Mouse (Mus musculus): ENCODE data around the gene Lias. TPM values are rescaled to one million over a fixed set of nuclear protein-coding genes. Genes with fewer than 3 reads are reported as not detected.
A peak's percentile ranks its signal among the peaks of the same experiment; 100 is the strongest.

Lias gene
- 34.4 to 51.5 TPM (median 37.0 TPM) in 3 replicates for total RNA-seq (2017)

GRCm38 (mm10) chr5:65390648-65391644, at the start of gene Lias, which contains the start of gene Rpl9:
Lias (plus strand) TSS chr5:65391497.
Rpl9 (minus strand) TSS chr5:65391444.
- ATAC-seq (replicated peaks; ENCODE audit: insufficient number of reproducible peaks, low FRiP score, low TSS enrichment, poor library complexity, severe bottlenecking) = peak; percentile 98

GRCm38 (mm10) chr5:65348168-65348567, 43.1 kb upstream of the Lias start, which contains the start of gene Klb:
Klb (plus strand) TSS chr5:65348314.
- ATAC-seq (replicated peaks; ENCODE audit: insufficient number of reproducible peaks, low FRiP score, low TSS enrichment, poor library complexity, severe bottlenecking) = no peak

DNA sequence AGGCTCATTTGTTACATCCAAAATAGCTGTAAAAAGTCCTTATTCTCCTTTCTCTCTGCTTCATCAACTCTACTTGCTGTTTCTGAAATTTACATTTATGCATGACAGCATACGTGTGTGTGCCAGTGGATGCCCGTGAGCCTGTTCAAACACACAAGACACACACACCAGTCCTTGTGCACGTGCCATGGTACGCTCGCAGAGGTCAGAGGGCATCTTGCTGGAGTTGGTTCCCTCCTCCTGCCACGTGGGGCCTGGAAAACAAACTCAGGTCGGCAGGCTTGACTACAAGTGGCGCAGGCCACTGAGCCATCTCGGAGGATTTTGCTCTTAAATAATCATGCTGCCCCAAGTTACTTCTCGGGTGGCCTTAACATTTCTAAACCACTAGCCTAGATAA, 40.8 kb upstream of the Lias start:
- ATAC-seq (replicated peaks; ENCODE audit: insufficient number of reproducible peaks, low FRiP score, low TSS enrichment, poor library complexity, severe bottlenecking) = no peak

- no peak for ATAC-seq (replicated peaks; ENCODE audit: insufficient number of reproducible peaks, low FRiP score, low TSS enrichment, poor library complexity, severe bottlenecking)
Measured at GRCm38 (mm10) chr5:65354097-65354496, 37.2 kb upstream of the Lias start.

DNA sequence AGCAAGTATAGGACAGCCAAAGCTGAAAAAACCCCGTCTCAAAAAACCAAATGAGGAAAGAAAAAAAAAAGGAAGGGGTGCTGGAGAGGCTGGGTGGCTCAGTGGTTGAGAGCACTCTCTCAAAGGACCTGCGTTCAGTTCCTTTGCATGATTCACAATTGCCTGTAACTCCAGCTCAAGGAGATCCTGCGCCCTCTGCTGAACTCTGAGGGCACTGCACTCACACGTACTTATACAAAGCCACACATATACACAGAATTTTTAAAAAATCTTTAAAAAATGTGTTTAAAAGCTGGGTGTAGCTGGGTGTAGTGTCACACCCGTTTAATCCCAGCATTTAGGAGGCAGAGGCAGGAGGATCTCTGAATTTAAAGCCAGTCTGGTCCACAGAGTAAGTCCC, 36.3 kb upstream of the Lias start:
- ATAC-seq (replicated peaks; ENCODE audit: insufficient number of reproducible peaks, low FRiP score, low TSS enrichment, poor library complexity, severe bottlenecking) = no peak

- ATAC-seq (replicated peaks; ENCODE audit: insufficient number of reproducible peaks, low FRiP score, low TSS enrichment, poor library complexity, severe bottlenecking) = 0 out of 2 replicates have a peak, but pooled peaks have one; percentile 43
Measured at GRCm38 (mm10) chr5:65356851-65357250, 34.4 kb upstream of the Lias start.

- no peak for ATAC-seq (replicated peaks; ENCODE audit: insufficient number of reproducible peaks, low FRiP score, low TSS enrichment, poor library complexity, severe bottlenecking)
Measured at GRCm38 (mm10) chr5:65357771-65358170, 33.5 kb upstream of the Lias start.

DNA sequence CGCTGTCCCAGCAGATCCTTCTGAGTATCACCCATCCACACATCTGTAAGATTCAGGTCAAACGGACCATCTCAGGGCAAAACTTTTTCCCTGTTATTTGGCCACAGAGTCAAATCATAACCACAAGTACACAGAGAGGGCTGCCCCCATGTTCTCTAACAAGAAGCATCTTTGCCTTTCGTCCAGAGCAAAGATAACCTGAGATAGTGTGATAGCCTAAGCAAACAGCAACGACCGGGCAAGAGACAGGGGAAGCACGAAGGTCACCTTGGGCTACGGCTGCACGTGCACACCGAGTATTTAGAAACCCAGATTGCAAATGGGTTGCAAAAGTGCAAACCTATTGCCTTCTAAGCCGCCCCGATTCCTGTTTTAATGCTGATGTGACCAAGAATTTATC, 23.5 kb upstream of the Lias start:
- no peak for ATAC-seq (replicated peaks; ENCODE audit: insufficient number of reproducible peaks, low FRiP score, low TSS enrichment, poor library complexity, severe bottlenecking)

DNA sequence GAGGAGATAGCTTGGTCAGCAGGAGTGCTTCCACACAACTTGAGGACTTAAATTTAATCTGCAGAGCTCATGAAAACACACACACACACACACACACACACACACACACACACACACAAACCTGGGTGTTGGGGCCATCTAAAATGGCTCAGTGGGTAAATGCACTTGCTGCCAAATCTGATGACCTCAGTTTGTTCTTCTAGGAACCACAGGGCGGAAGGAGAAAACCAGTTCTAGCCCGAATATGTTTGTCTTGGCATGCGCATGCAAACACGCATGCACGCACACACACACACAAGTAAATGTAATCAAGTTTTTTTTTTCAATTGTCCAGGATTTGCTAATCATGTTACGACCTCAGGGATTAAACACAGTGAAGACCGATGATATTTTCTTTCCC, 19.7 kb upstream of the Lias start:
- ATAC-seq (replicated peaks; ENCODE audit: insufficient number of reproducible peaks, low FRiP score, low TSS enrichment, poor library complexity, severe bottlenecking) = no peak

GRCm38 (mm10) chr5:65374746-65375145, 16.6 kb upstream of the Lias start:
- no peak for ATAC-seq (replicated peaks; ENCODE audit: insufficient number of reproducible peaks, low FRiP score, low TSS enrichment, poor library complexity, severe bottlenecking)

GRCm38 (mm10) chr5:65385704-65386103, 5.6 kb upstream of the Lias start:
- no peak for ATAC-seq (replicated peaks; ENCODE audit: insufficient number of reproducible peaks, low FRiP score, low TSS enrichment, poor library complexity, severe bottlenecking)

DNA sequence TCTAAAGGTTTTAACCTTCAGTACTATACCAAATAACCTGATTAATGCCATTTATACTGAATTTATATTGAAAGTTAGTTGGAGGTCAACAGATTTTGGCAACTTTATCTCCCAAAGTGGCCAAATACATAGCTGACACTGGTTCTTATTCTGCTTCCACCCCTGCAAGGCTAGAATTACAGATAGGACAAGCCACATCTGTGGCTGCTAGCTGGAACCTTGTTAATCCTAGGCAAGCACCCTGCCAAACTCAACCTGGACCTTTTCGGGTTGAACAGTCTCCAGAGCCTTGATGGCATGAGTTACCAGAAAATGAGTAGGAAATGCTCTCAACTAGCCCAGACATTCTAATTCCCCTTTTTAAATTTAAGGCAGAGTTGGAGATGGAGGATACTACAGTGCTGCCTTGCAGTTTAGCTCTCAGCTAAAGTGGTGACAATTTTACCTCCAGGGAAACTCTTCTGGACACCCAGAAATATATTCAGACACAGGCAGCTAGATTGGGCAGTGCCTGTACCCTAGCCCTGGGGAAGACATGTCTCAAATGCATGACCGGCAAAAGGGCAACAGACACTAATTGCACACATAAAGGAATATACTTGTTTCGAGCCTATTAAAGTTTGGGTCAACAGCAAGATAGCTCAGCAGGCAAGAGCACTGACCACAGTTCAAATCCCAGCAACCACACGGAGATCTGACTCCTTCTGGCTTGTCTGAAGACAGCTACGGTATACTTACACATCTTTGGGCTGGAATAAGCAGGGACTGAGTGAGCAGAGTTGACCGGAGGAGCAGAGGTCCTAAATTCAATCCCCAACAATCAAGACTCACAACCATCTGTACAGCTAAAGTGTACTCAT, 4.1 kb upstream of the Lias start:
- ATAC-seq (replicated peaks; ENCODE audit: insufficient number of reproducible peaks, low FRiP score, low TSS enrichment, poor library complexity, severe bottlenecking) = no peak

DNA sequence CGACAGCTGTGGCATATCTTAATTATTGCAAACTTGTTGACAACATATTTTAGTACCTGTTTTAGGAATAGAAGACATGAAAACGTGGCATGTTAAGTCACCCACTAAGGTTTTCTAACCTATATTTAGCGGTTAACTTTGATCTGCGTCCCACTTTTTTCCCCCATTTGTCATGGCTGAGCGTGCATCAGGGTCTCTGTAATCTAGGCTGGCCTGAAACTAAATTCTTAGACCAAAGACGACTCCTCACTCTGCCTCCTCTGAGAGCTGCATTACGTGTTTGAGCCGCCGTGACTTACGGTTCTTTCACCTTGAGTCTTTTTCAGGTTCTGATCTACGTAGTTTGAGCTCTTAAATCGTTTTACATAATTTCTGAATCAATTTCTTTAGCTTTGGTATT, 456 bp downstream of the Lias start:
- no peak for ATAC-seq (replicated peaks; ENCODE audit: insufficient number of reproducible peaks, low FRiP score, low TSS enrichment, poor library complexity, severe bottlenecking)

- no peak for ATAC-seq (replicated peaks; ENCODE audit: insufficient number of reproducible peaks, low FRiP score, low TSS enrichment, poor library complexity, severe bottlenecking)
Measured at GRCm38 (mm10) chr5:65394425-65394824, 3.1 kb downstream of the Lias start.

- peak; percentile 92 for ATAC-seq (replicated peaks; ENCODE audit: insufficient number of reproducible peaks, low FRiP score, low TSS enrichment, poor library complexity, severe bottlenecking)
Measured at GRCm38 (mm10) chr5:65401251-65401994, 10.1 kb downstream of the Lias start.

DNA sequence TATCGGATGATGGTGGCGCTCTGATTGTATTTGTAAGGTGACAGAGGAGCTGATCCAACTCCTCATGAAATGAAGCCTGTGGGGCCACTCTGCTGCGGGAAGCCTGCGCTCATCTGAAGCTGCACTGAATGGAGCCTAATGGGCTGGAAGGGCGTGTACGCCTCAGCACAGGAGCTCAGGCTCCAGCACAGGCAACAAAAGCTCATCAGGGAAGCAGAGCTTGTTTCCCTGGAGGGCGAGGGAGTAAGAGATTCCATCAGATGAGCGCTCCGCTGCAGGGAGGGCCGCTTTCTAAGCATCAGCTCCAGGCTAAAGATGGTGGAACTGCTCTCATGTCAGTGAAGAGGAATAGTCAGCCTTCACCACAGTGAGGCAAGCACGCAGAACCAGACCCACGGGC, 16.7 kb downstream of the Lias start:
- ATAC-seq (replicated peaks; ENCODE audit: insufficient number of reproducible peaks, low FRiP score, low TSS enrichment, poor library complexity, severe bottlenecking) = no peak

GRCm38 (mm10) chr5:65415653-65416458, 24.6 kb downstream of the Lias start:
- no peak for ATAC-seq (replicated peaks; ENCODE audit: insufficient number of reproducible peaks, low FRiP score, low TSS enrichment, poor library complexity, severe bottlenecking)

GRCm38 (mm10) chr5:65419136-65419535, 27.8 kb downstream of the Lias start:
- ATAC-seq (replicated peaks; ENCODE audit: insufficient number of reproducible peaks, low FRiP score, low TSS enrichment, poor library complexity, severe bottlenecking) = no peak
